Mouse (Mus musculus) testis, adult 2 months (tissue): Measurements from ENCODE around the gene Stard3.

Experiments used
- CTCF ChIP-seq: fragments of 200-500 bp; IDR thresholded peaks from 2 replicates; pipeline ENCODE4 v1.5.1; 2012; ENCODE audit warnings: low read depth, mild to moderate bottlenecking, inconsistent platforms, low read length, moderate library complexity; ENCODE audit not compliant: control insufficient read depth, insufficient read depth, insufficient replicate concordance
- POLR2A ChIP-seq: fragments of 200-500 bp; IDR thresholded peaks from 2 replicates; pipeline ENCODE4 v1.6.1; 2012; ENCODE audit warnings: low read depth, mild to moderate bottlenecking, inconsistent platforms, low read length, moderate library complexity; ENCODE audit not compliant: control insufficient read depth

DNA sequence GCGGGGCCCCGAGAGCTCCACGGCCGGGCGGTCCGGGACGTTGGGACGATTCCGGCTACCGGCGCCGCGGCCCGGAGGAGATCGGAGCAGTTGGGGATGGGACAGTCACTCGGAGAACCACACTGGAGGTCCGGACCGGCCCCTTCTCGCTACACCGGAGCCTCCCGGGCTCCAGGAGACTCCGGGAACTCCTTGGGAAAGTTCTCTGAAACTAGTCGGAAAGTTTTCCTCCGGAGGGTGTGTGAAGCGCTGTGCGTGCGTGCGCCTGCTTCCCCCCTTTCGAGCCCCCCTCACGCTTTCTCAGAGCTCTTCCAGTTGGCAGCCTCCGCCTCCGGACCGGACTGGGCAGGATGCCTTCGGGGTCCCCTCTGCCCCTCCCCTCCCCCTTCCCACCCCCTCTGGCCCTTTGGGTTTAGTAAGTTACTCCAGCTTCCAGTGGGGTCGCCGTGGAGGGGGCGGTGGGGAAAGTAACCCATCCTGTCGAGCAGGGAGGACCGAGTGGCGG is 54.7 kb downstream of the Stard3 start:
- TF ChIP-seq POLR2A, result no peak
- no peak for TF ChIP-seq CTCF
